Comparison of ENCODE assay signal across 8 mouse cellular contexts in the genomic region with DNA sequence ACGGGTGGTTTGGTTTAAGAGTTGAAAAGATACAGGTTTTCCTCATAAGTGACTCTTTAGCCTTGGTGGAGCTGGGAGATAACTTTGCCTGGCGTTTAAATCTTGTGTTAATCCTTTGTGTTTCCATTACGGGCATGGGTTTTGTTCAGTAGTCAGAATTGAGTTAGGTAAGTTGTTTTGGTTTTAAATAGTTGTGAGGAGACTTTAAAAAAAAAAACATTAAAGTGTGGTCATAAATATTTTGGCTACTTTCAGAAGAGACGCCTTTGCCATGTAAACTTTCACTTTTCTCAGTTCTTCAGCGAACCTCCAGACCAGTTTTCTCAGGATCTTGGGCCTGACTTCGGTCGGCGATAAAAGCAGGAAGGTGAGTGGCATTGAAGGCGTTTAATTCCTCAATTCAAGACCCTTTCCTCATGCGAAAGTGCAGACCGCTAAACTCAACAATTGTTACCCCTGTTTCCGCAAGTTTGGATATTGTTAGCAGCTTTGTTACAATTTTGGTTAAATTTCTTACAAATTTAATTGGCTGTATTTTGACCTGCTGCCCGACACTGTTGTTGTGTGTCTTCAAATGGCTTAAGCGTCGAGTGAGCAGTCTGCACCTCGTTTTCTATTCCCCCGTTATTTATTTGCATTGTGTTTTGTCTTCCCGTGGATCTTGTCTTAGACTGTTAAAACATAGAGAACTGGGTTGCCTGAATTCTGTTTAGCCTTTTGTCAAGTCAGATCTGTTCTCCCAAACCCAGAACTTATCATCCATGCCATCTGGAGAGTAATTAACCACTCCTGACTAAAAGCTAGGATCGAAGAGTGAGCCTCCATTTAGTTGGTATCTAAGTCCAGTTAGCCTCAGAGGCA. TPM values are rescaled to one million over a fixed set of nuclear protein-coding genes. Genes with fewer than 3 reads are reported as not detected.
A peak's percentile ranks its signal among the peaks of the same experiment; 100 is the strongest.
DNase-seq lines count a peak whose midpoint lies in the region; ATAC-seq and TF ChIP-seq lines count a peak whose summit lies in the region.

No protein-coding gene starts in this region.

- H3K27ac ChIP-seq in gastrocnemius, adult 2 months: peak overlapping the region; percentile 99
- H3K27ac ChIP-seq in embryonic facial prominence, embryonic 13.5 days: peak overlapping the region; percentile 97
- peak overlapping the region; percentile 95 for H3K27ac ChIP-seq in limb, embryonic 12.5 days
- H3K27ac ChIP-seq in neural tube, embryonic 14.5 days (ENCODE audit: low read depth, low read length): no peak overlapping the region

- no peaks in the 10 kb centered on the region for H3K9me3 ChIP-seq in embryonic facial prominence, embryonic 13.5 days
- H3K9me3 ChIP-seq in limb, embryonic 12.5 days: no peaks in the 10 kb centered on the region
- no peaks in the 10 kb centered on the region for H3K9me3 ChIP-seq in neural tube, embryonic 14.5 days (ENCODE audit: control insufficient read depth, low read length)

- peak overlapping the region; percentile 99 for H3K9ac ChIP-seq in embryonic facial prominence, embryonic 13.5 days
- H3K9ac ChIP-seq in limb, embryonic 12.5 days (replicated peaks): peak overlapping the region; percentile 98
- peak overlapping the region; percentile 98 for H3K9ac ChIP-seq in neural tube, embryonic 14.5 days (replicated peaks; ENCODE audit: low read depth, low read length)

- H3K4me2 ChIP-seq in embryonic facial prominence, embryonic 13.5 days: peak overlapping the region; percentile 73
- H3K4me2 ChIP-seq in limb, embryonic 12.5 days: peak overlapping the region; percentile 71
- peak overlapping the region; percentile 51 for H3K4me2 ChIP-seq in neural tube, embryonic 14.5 days (ENCODE audit: low read depth, low read length)

- intact Hi-C loops in gastrocnemius, adult 2 months (cut with DNase I): loop anchor here (2.0 to 5.0 kb wide), 2 partner anchors 72 to 98 kb away; no protein-coding TSS in a partner anchor

- H3K36me3 ChIP-seq in embryonic facial prominence, embryonic 13.5 days: peaks cover 36% of the 10 kb centered on the region
- peaks cover 40% of the 10 kb centered on the region for H3K36me3 ChIP-seq in limb, embryonic 12.5 days
- peaks cover 15% of the 10 kb centered on the region; the same call in 1 of the 2 replicates for H3K36me3 ChIP-seq in neural tube, embryonic 14.5 days (ENCODE audit: control insufficient read depth, insufficient read depth, low read length)

- 14% methylated on average over 19 of the region's 19 CpGs for WGBS in embryonic facial prominence, embryonic 13.5 days
- 20% methylated on average over 19 of the region's 19 CpGs for WGBS in limb, embryonic 12.5 days
- 20% methylated on average over 19 of the region's 19 CpGs for WGBS in neural tube, embryonic 14.5 days

- H3K4me3 ChIP-seq in gastrocnemius, adult 2 months: peak overlapping the region; percentile 100
- H3K4me3 ChIP-seq in embryonic facial prominence, embryonic 13.5 days: peak overlapping the region; percentile 90
- peak overlapping the region; percentile 88 for H3K4me3 ChIP-seq in limb, embryonic 12.5 days (replicated peaks)
- peak overlapping the region; percentile 89 for H3K4me3 ChIP-seq in neural tube, embryonic 14.5 days (ENCODE audit: low read depth, low read length)

- ATAC-seq in embryonic facial prominence, embryonic 13.5 days (ENCODE audit: insufficient number of reproducible peaks, insufficient read depth, low FRiP score, low TSS enrichment, low read depth): no peak
- ATAC-seq in limb, embryonic 12.5 days (ENCODE audit: insufficient number of reproducible peaks, insufficient read depth, low FRiP score, low TSS enrichment, low read depth): no peak
- ATAC-seq in neural tube, embryonic 14.5 days (ENCODE audit: low read depth): no peak
- ATAC-seq in frontal cortex, adult (ENCODE audit: low TSS enrichment): no peak

- H3K27me3 ChIP-seq in embryonic facial prominence, embryonic 13.5 days: no peaks in the 10 kb centered on the region
- no peaks in the 10 kb centered on the region for H3K27me3 ChIP-seq in limb, embryonic 12.5 days
- H3K27me3 ChIP-seq in neural tube, embryonic 14.5 days (ENCODE audit: control insufficient read depth, insufficient read depth, low read length): no peaks in the 10 kb centered on the region

- DNase-seq in gastrocnemius, adult 2 months: no peak
- DNase-seq in gastrocnemius, postnatal 25 days: no peak
- DNase-seq in A20 (ENCODE audit: low read depth, low spot score): peak; percentile 66
- no peak for DNase-seq in cerebellum, adult 8-10 months

- TF ChIP-seq CTCF in gastrocnemius, adult 2 months (IDR thresholded peaks at IDR 0.05): no peak

- peaks cover 21% of the 10 kb centered on the region for H3K4me1 ChIP-seq in embryonic facial prominence, embryonic 13.5 days
- peaks cover 13% of the 10 kb centered on the region; the same call in 1 of the 2 replicates for H3K4me1 ChIP-seq in limb, embryonic 12.5 days (replicated peaks)
- peaks cover 7% of the 10 kb centered on the region for H3K4me1 ChIP-seq in neural tube, embryonic 14.5 days (ENCODE audit: control insufficient read depth, insufficient read depth, low read length)

RNA-seq across cellular contexts. Expression of gene Dcaf8, which starts 1.3 kb away (rescaled TPM):
- total RNA-seq in gastrocnemius, adult 2 months (2021): 100 to 1,000 TPM; 158 to 193 TPM
- 100 to 1,000 TPM; 131 to 159 TPM for total RNA-seq in gastrocnemius, postnatal 25 days (2021)
- polyA plus RNA-seq in embryonic facial prominence, embryonic 13.5 days (2015; fragmentation: Nextera tagmentation; extraction: Ambion mirVana): 150 and 153 TPM in 2 replicates
- polyA plus RNA-seq in limb, embryonic 12.5 days (2016; fragmentation: Nextera tagmentation; extraction: Ambion mirVana): 179 TPM in 2 replicates
- polyA plus RNA-seq in neural tube, embryonic 14.5 days (2014; fragmentation: Nextera tagmentation; extraction: Ambion mirVana): 72.3 and 86.0 TPM in 2 replicates

RNA-seq across cellular contexts. Expression of gene Pex19, which starts 22.6 kb away (rescaled TPM):
- total RNA-seq in gastrocnemius, adult 2 months (2021): 10 to 100 TPM; 62.9 to 80.8 TPM
- total RNA-seq in gastrocnemius, postnatal 25 days (2021): 10 to 100 TPM; 76.0 to 82.5 TPM
- 133 and 152 TPM in 2 replicates for polyA plus RNA-seq in embryonic facial prominence, embryonic 13.5 days (2015; fragmentation: Nextera tagmentation; extraction: Ambion mirVana)
- 173 and 177 TPM in 2 replicates for polyA plus RNA-seq in limb, embryonic 12.5 days (2016; fragmentation: Nextera tagmentation; extraction: Ambion mirVana)
- 151 and 156 TPM in 2 replicates for polyA plus RNA-seq in neural tube, embryonic 14.5 days (2014; fragmentation: Nextera tagmentation; extraction: Ambion mirVana)

RNA-seq across cellular contexts. Expression of gene Pea15a, which starts 57.4 kb away (rescaled TPM):
- 10 to 100 TPM; 19.5 to 35.2 TPM for total RNA-seq in gastrocnemius, adult 2 months (2021)
- total RNA-seq in gastrocnemius, postnatal 25 days (2021): 10 to 100 TPM; 32.6 to 33.3 TPM
- 79.3 and 83.7 TPM in 2 replicates for polyA plus RNA-seq in embryonic facial prominence, embryonic 13.5 days (2015; fragmentation: Nextera tagmentation; extraction: Ambion mirVana)
- 69.5 and 76.5 TPM in 2 replicates for polyA plus RNA-seq in limb, embryonic 12.5 days (2016; fragmentation: Nextera tagmentation; extraction: Ambion mirVana)
- polyA plus RNA-seq in neural tube, embryonic 14.5 days (2014; fragmentation: Nextera tagmentation; extraction: Ambion mirVana): 350 and 391 TPM in 2 replicates
